Mouse (Mus musculus): ENCODE results near the gene Fbxo21.

GRCm38 (mm10) chr5:118053205-118053604 is 76.7 kb downstream of the Fbxo21 start:
- TF ChIP-seq CTCF (IDR thresholded peaks at IDR 0.05; ENCODE audit: extremely low read depth, insufficient read length, insufficient replicate concordance, low read depth, low read length) (no peak), POLR2A (IDR thresholded peaks at IDR 0.05; ENCODE audit: low read depth, low read length) (no peak)
